Mouse (Mus musculus) thymus, adult 2 months (tissue): ENCODE measurements around the gene Gm13199. TPM values are rescaled to one million over a fixed set of nuclear protein-coding genes. Genes with fewer than 3 reads are reported as not detected.

Experiments used
- DNase-seq: peaks from one replicate; pipeline ENCODE4 v3.0.0; 2021
- H3K27ac ChIP-seq: fragments of 200-500 bp; 2 replicates; pipeline ENCODE4 v1.5.1; 2012; ENCODE audit warnings: low read length, control low read depth; ENCODE audit not compliant: control insufficient read depth, insufficient read depth
- H3K27me3 ChIP-seq: fragments of 200-500 bp; 2 replicates; pipeline ENCODE4 v1.6.1; 2012; ENCODE audit warnings: mild to moderate bottlenecking, low read length, moderate library complexity, mixed read lengths; ENCODE audit not compliant: control insufficient read depth, insufficient read depth
- H3K36me3 ChIP-seq: fragments of 200-500 bp; 2 replicates; pipeline ENCODE4 v1.6.1; 2012; ENCODE audit warnings: mild to moderate bottlenecking, low read length, moderate library complexity; ENCODE audit not compliant: control insufficient read depth, insufficient read depth
- H3K4me1 ChIP-seq: fragments of 200-500 bp; replicated peaks from 2 replicates; pipeline ENCODE4 v1.6.1; 2012; ENCODE audit warnings: low read length; ENCODE audit not compliant: control insufficient read depth, insufficient read depth
- H3K4me3 ChIP-seq: fragments of 200-500 bp; 2 replicates; pipeline ENCODE4 v1.5.1; 2012; ENCODE audit warnings: mild to moderate bottlenecking, low read length, control low read depth, moderate library complexity; ENCODE audit not compliant: control insufficient read depth, insufficient read depth
- CTCF ChIP-seq: fragments of 200-500 bp; IDR thresholded peaks from 2 replicates; pipeline ENCODE4 v1.5.1; 2012; ENCODE audit warnings: mild to moderate bottlenecking, control low read depth, low read length, moderate library complexity, borderline replicate concordance; ENCODE audit not compliant: control insufficient read depth, poor library complexity, insufficient read depth; ENCODE audit errors: extremely low read depth
- POLR2A ChIP-seq: fragments of 200-500 bp; IDR thresholded peaks from 2 replicates; pipeline ENCODE4 v1.6.1; 2012; ENCODE audit warnings: mild to moderate bottlenecking, low read length, control low read depth, moderate library complexity; ENCODE audit not compliant: control insufficient read depth, poor library complexity, insufficient read depth; ENCODE audit errors: extremely low read depth
- WGBS: fragments of 180-500 bp; shearing (Covaris S2); methylation state at CpG from one replicate; pipeline ENCODE4 v1.1.7; 2018; 5-methylcytosine and 5-hydroxymethylcytosine counted together
- polyA plus RNA-seq: library from polyadenylated mRNA; depleted of rRNA; stranded (reverse); fragments of >200 nt; gene quantifications from 2 replicates; pipeline ENCODE4 v1.2.3, GENCODE M21; 2012; rRNA removed

The Gm13199 gene
- polyA plus RNA-seq = 3.0 and 3.8 TPM in 2 replicates

DNA sequence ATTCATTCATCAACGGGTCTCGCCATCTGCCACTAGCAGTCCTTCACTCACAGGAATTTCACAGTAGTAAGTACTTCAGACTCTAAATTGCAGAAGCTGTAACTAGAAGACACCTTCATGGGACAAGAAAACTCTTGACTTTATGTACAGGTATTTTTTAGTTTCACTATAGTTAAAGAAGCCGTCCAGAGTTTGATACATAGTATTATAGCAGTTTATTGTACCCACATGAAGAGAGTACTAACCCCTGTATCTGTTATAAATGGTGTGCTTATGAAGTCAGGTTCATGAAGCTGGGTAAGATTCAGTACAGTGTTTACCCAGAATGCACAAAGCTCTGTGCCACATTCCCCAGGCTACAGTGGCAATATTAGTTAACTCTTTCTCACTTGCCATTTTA, at the start of gene Gm13199:
Gene Gm13199 (minus strand): TSS at position 101 of the 400 bp plus-strand sequence.
- no peak for DNase-seq
- Histone ChIP-seq H3K27me3 (no peaks in the 10 kb centered on the region), H3K36me3 (peaks cover 19% of the 10 kb centered on the region), H3K27ac (no peak within 1 kb of the TSS), H3K4me3 (no peak within 1 kb of the TSS), H3K4me1 (no peaks in the 10 kb centered on the region)
- WGBS = 97% methylated on average over 3 of the region's 3 CpGs
- TF ChIP-seq CTCF (no peak), POLR2A (no peak)

- TF ChIP-seq POLR2A = no peak
- TF ChIP-seq CTCF = no peak
- Histone ChIP-seq H3K4me3 (no peak overlapping the region), H3K36me3 (no peaks in the 10 kb centered on the region), H3K4me1 (no peaks in the 10 kb centered on the region), H3K27me3 (no peaks in the 10 kb centered on the region), H3K27ac (no peak overlapping the region)
- DNase-seq = no peak
- 90% methylated on average over 16 of the region's 16 CpGs for WGBS
Measured at GRCm38 (mm10) chr2:5911282-5911965, 48.7 kb upstream of the Gm13199 start.

- Histone ChIP-seq H3K27me3 (no peaks in the 10 kb centered on the region), H3K36me3 (no peaks in the 10 kb centered on the region), H3K4me3 (no peak overlapping the region), H3K27ac (no peak overlapping the region), H3K4me1 (no peaks in the 10 kb centered on the region)
- DNase-seq = peak; percentile 52
- TF ChIP-seq CTCF = no peak
- no peak for TF ChIP-seq POLR2A
- WGBS = 76% methylated on average over 3 of the region's 3 CpGs
Measured at GRCm38 (mm10) chr2:5906625-5907024, 43.9 kb upstream of the Gm13199 start.

DNA sequence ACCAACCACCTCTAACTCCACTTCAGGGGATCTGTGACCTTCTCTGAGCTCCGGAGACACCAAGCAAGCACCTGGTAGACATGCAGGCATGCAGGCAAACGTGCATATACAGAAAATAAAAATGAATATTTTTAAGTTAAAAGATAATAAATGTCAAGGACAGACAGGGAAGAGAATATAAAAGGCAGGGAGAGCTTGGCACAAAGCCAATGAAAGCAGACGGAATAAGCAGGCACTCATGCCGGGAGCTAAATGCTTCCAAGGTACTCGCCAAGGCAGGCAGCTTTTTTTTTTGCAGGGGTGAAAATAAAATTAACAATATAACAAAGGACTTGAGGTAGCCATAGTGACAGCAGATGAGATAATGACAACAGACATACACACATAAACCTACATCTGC, 43.4 kb upstream of the Gm13199 start:
- whole genome bisulfite sequencing = 91% methylated on average over 5 of the region's 5 CpGs
- no peak overlapping the region for H3K4me3 ChIP-seq
- TF ChIP-seq POLR2A = no peak
- no peak for TF ChIP-seq CTCF
- H3K27ac ChIP-seq = no peak overlapping the region
- no peak for DNase-seq
- no peaks in the 10 kb centered on the region for H3K27me3 ChIP-seq
- no peaks in the 10 kb centered on the region for H3K36me3 ChIP-seq
- no peaks in the 10 kb centered on the region for H3K4me1 ChIP-seq

GRCm38 (mm10) chr2:5900145-5900544, 37.4 kb upstream of the Gm13199 start:
- Histone ChIP-seq H3K27ac (no peak overlapping the region), H3K27me3 (no peaks in the 10 kb centered on the region), H3K4me1 (no peaks in the 10 kb centered on the region), H3K4me3 (no peak overlapping the region), H3K36me3 (no peaks in the 10 kb centered on the region)
- 82% methylated on average over 5 of the region's 5 CpGs for WGBS
- peak; percentile 39 for DNase-seq
- TF ChIP-seq POLR2A (no peak), CTCF (no peak)

DNA sequence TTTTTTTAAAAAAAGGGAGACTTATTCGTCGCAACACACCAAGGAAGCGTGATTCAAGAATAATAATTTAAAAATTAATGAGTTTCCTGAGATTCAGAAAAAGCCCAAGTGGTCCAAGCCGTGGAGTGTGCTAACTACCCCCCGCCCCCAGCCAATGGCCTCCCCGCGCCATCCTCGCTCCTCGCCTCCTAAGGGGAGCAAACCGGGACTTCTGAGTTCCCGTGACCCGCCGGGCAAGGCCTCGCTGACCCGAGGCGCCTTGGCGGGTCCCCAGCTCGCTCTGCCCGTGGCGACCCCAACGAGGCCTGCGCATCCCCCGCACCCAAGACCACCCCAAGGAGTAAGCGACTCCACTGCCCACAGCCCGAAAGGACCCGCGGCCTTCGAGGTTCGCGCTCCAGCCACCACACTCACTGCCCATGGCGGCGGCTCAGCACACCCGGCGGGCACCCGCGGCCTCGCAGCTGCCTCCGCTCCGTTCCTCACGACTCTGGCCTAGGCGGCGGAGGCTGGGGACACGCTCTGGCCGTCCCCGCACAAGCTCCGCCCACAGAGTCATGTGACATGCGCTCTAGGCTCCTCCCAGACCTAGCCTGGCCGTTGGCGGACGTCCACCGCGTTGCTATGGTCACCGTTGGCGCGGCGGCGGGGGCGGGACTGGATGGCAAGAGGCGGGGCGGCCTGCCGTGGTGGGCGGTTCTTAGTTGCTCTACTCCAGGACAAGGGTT, 32.3 kb upstream of the Gm13199 start, which contains the start of gene Sec61a2:
Gene Sec61a2 (minus strand): TSS at position 590 of the 728 bp plus-strand sequence.
- 2% methylated on average over 62 of the region's 62 CpGs for WGBS
- Histone ChIP-seq H3K4me1 (0 out of 2 replicates have a peak, but pooled peaks cover 2% of the 10 kb centered on the region), H3K27ac (no peak within 1 kb of the TSS), H3K36me3 (no peaks in the 10 kb centered on the region), H3K4me3 (peak within 1 kb of the TSS; percentile 86), H3K27me3 (no peaks in the 10 kb centered on the region)
- peak; percentile 93 for DNase-seq
- TF ChIP-seq POLR2A (peak; percentile 42; the same call in 1 of the 2 replicates), CTCF (peak; percentile 60; the same call in 1 of the 2 replicates)
